Mouse (Mus musculus) lung, postnatal 0 days (tissue): ENCODE measurements around the gene Gm42417. TPM values are rescaled to one million over a fixed set of nuclear protein-coding genes. Genes with fewer than 3 reads are reported as not detected.

ENCODE experiments used
- ATAC-seq: fragments of 200-750 bp; cut with Nextera tagmentation; 2 replicates; pipeline ENCODE4 v1.8.0; 2017; ENCODE audit warnings: moderate library complexity
- DNase-seq: peaks from one replicate; pipeline ENCODE4 v3.0.0-alpha.2; 2016; ENCODE audit warnings: low spot score
- H3K27ac ChIP-seq: fragments of 300-500 bp; sonication (generic); 2 replicates; pipeline ENCODE4 v1.5.1; 2014; ENCODE audit warnings: antibody characterized with exemption, mild to moderate bottlenecking, low read length, mixed read lengths
- H3K27me3 ChIP-seq: fragments of 300-500 bp; sonication (generic); replicated peaks from 2 replicates; pipeline ENCODE4 v1.6.1; 2014; ENCODE audit warnings: low read length, mixed read lengths; ENCODE audit not compliant: insufficient read depth
- H3K36me3 ChIP-seq: fragments of 300-500 bp; sonication (generic); 2 replicates; pipeline ENCODE4 v1.6.1; 2014; ENCODE audit warnings: low read length, mixed read lengths; ENCODE audit not compliant: insufficient read depth
- H3K4me1 ChIP-seq: fragments of 300-500 bp; sonication (generic); 2 replicates; pipeline ENCODE4 v1.6.1; 2014; ENCODE audit warnings: antibody characterized with exemption, low read depth, low read length, mixed read lengths; ENCODE audit not compliant: insufficient read depth
- H3K4me2 ChIP-seq: fragments of 300-500 bp; sonication (generic); replicated peaks from 2 replicates; pipeline ENCODE4 v1.6.1; 2014; ENCODE audit warnings: low read depth, mild to moderate bottlenecking, low read length, moderate library complexity, mixed read lengths
- H3K4me3 ChIP-seq: fragments of 300-500 bp; sonication (generic); 2 replicates; pipeline ENCODE4 v1.5.1; 2014; ENCODE audit warnings: low read depth, low read length
- H3K9ac ChIP-seq: fragments of 300-500 bp; sonication (generic); replicated peaks from 2 replicates; pipeline ENCODE4 v1.6.1; 2014; ENCODE audit warnings: low read depth, mild to moderate bottlenecking
- H3K9me3 ChIP-seq: fragments of 300-500 bp; sonication (generic); 2 replicates; pipeline ENCODE4 v1.6.1; 2016; ENCODE audit warnings: low read length, mixed read lengths
- CTCF ChIP-seq: IDR thresholded peaks from 2 replicates; pipeline ENCODE4 v1.5.1; 2016; ENCODE audit warnings: antibody characterized with exemption, mild to moderate bottlenecking
- EP300 ChIP-seq: IDR thresholded peaks from 2 replicates; pipeline ENCODE4 v1.6.1; 2016; ENCODE audit warnings: antibody characterized with exemption, mild to moderate bottlenecking, control low read depth
- WGBS: fragments of 180-500 bp; shearing (Covaris S2); extraction: QIAGEN DNeasy Blood & Tissue Kit; methylation state at CpG from one replicate; pipeline ENCODE4 v1.1.7; 2014; 5-methylcytosine and 5-hydroxymethylcytosine counted together
- polyA plus RNA-seq: library from polyadenylated mRNA; unstranded; fragments of >200 nt; fragmentation: Nextera tagmentation; extraction: Ambion mirVana; gene quantifications from 2 replicates; pipeline ENCODE4 v1.2.1, GENCODE M21; 2015

Gm42417 gene
- polyA plus RNA-seq, 1 experiment from 2014 or later: 0.62 TPM

GRCm38 (mm10) chr1:36545845-36546600, 6.8 kb upstream of the Gm42417 start:
- TF ChIP-seq EP300 (no peak), CTCF (peak; percentile 28; the same call in 1 of the 2 replicates)
- 67% methylated on average over 19 of the region's 19 CpGs for WGBS
- H3K4me2 ChIP-seq: peak overlapping the region; percentile 74
- H3K4me3 ChIP-seq: peak overlapping the region; percentile 51
- H3K9me3 ChIP-seq: no peaks in the 10 kb centered on the region
- DNase-seq (no peak), ATAC-seq (no peak)
- H3K9ac ChIP-seq: 0 out of 2 replicates have a peak overlapping the region, but pooled peaks have one; percentile 51
- H3K4me1 ChIP-seq: no peaks in the 10 kb centered on the region
- H3K27me3 ChIP-seq: no peaks in the 10 kb centered on the region
- H3K27ac ChIP-seq: no peak overlapping the region
- H3K36me3 ChIP-seq: peaks cover 19% of the 10 kb centered on the region

GRCm38 (mm10) chr1:36545382-36545781, 6.2 kb upstream of the Gm42417 start:
- TF ChIP-seq CTCF (no peak), EP300 (no peak)
- 77% methylated on average over 2 of the region's 2 CpGs for WGBS
- Histone ChIP-seq H3K4me3 (no peak overlapping the region), H3K9me3 (no peaks in the 10 kb centered on the region), H3K9ac (no peak overlapping the region), H3K4me2 (no peak overlapping the region), H3K27me3 (no peaks in the 10 kb centered on the region), H3K27ac (no peak overlapping the region), H3K36me3 (peaks cover 17% of the 10 kb centered on the region), H3K4me1 (no peaks in the 10 kb centered on the region)
- DNase-seq (no peak), ATAC-seq (no peak)

GRCm38 (mm10) chr1:36542925-36543324, 3.7 kb upstream of the Gm42417 start:
- no peak for DNase-seq
- no peak overlapping the region for H3K4me2 ChIP-seq
- 88% methylated on average over 9 of the region's 9 CpGs for WGBS
- ATAC-seq: no peak
- no peak overlapping the region for H3K4me3 ChIP-seq
- H3K4me1 ChIP-seq: no peaks in the 10 kb centered on the region
- H3K27me3 ChIP-seq: no peaks in the 10 kb centered on the region
- no peak overlapping the region for H3K27ac ChIP-seq
- no peak for TF ChIP-seq EP300
- no peaks in the 10 kb centered on the region for H3K9me3 ChIP-seq
- H3K9ac ChIP-seq: no peak overlapping the region
- H3K36me3 ChIP-seq: peaks cover 11% of the 10 kb centered on the region; the same call in 1 of the 2 replicates

- WGBS: 96% methylated on average over 16 of the region's 16 CpGs
- no peak overlapping the region for H3K27ac ChIP-seq
- TF ChIP-seq CTCF: no peak
- TF ChIP-seq EP300: no peak
Measured at GRCm38 (mm10) chr1:36541844-36542243, 2.6 kb upstream of the Gm42417 start.

GRCm38 (mm10) chr1:36540807-36541206, 1.6 kb upstream of the Gm42417 start:
- TF ChIP-seq CTCF (no peak), EP300 (no peak)
- Histone ChIP-seq H3K36me3 (peaks cover 11% of the 10 kb centered on the region; the same call in 1 of the 2 replicates), H3K4me2 (no peak overlapping the region), H3K27ac (no peak overlapping the region), H3K4me1 (no peaks in the 10 kb centered on the region; the same call in 1 of the 2 replicates), H3K9ac (no peak overlapping the region), H3K9me3 (no peaks in the 10 kb centered on the region), H3K4me3 (no peak overlapping the region), H3K27me3 (no peaks in the 10 kb centered on the region)
- ATAC-seq (no peak), DNase-seq (no peak)
- WGBS: 90% methylated on average over 12 of the region's 12 CpGs

More at GRCm38 (mm10) chr1:36541844-36542243, 2.6 kb upstream of the Gm42417 start:
- Histone ChIP-seq H3K4me1 (no peaks in the 10 kb centered on the region), H3K4me2 (no peak overlapping the region), H3K9me3 (no peaks in the 10 kb centered on the region), H3K36me3 (peaks cover 11% of the 10 kb centered on the region; the same call in 1 of the 2 replicates), H3K9ac (no peak overlapping the region), H3K27me3 (no peaks in the 10 kb centered on the region), H3K4me3 (no peak overlapping the region)
- ATAC-seq: no peak
- DNase-seq: no peak

GRCm38 (mm10) chr1:36540132-36540531, 903 bp upstream of the Gm42417 start:
- H3K4me1 ChIP-seq: peaks cover 3% of the 10 kb centered on the region; the same call in 1 of the 2 replicates
- H3K4me3 ChIP-seq: no peak overlapping the region
- 82% methylated on average over 11 of the region's 11 CpGs for WGBS
- ATAC-seq (no peak), DNase-seq (no peak)
- H3K9ac ChIP-seq: no peak overlapping the region
- H3K27ac ChIP-seq: no peak overlapping the region
- H3K4me2 ChIP-seq: no peak overlapping the region
- H3K36me3 ChIP-seq: peaks cover 11% of the 10 kb centered on the region; the same call in 1 of the 2 replicates
- H3K9me3 ChIP-seq: no peaks in the 10 kb centered on the region
- no peaks in the 10 kb centered on the region for H3K27me3 ChIP-seq
- TF ChIP-seq CTCF (no peak), EP300 (no peak)
